Mouse (Mus musculus) small intestine, adult 2 months (tissue): ENCODE data around the gene Man1c1. TPM values are rescaled to one million over a fixed set of nuclear protein-coding genes. Genes with fewer than 3 reads are reported as not detected.

Experiments
- H3K27ac ChIP-seq: fragments of 200-500 bp; 2 replicates; pipeline ENCODE4 v1.5.1; 2012; ENCODE audit warnings: low read depth, low read length, control low read depth, inconsistent platforms; ENCODE audit not compliant: insufficient read depth
- H3K27me3 ChIP-seq: fragments of 200-500 bp; 2 replicates; pipeline ENCODE4 v1.6.1; 2012; ENCODE audit warnings: mild to moderate bottlenecking, moderate library complexity, low read length, inconsistent platforms; ENCODE audit not compliant: control insufficient read depth, insufficient read depth
- H3K36me3 ChIP-seq: fragments of 200-500 bp; 2 replicates; pipeline ENCODE4 v1.6.1; 2012; ENCODE audit warnings: mild to moderate bottlenecking, low read length, control low read depth, inconsistent platforms; ENCODE audit not compliant: control insufficient read depth, insufficient read depth
- H3K4me1 ChIP-seq: fragments of 200-500 bp; 2 replicates; pipeline ENCODE4 v1.6.1; 2012; ENCODE audit warnings: low read length, inconsistent platforms, mixed read lengths; ENCODE audit not compliant: control insufficient read depth, insufficient read depth, insufficient read length
- H3K4me3 ChIP-seq: fragments of 200-500 bp; 2 replicates; pipeline ENCODE4 v1.5.1; 2012; ENCODE audit warnings: low read depth, mild to moderate bottlenecking, control low read depth, inconsistent platforms, low read length, moderate library complexity
- CTCF ChIP-seq: fragments of 200-500 bp; IDR thresholded peaks from 2 replicates; pipeline ENCODE4 v1.5.1; 2012; ENCODE audit warnings: low read depth, mild to moderate bottlenecking, control low read depth, inconsistent platforms, low read length, moderate library complexity, mixed read lengths; ENCODE audit not compliant: insufficient replicate concordance, insufficient read length; ENCODE audit errors: extremely low read depth
- POLR2A ChIP-seq: fragments of 200-500 bp; IDR thresholded peaks from 2 replicates; pipeline ENCODE4 v1.6.1; 2012; ENCODE audit warnings: low read depth, mild to moderate bottlenecking, control low read depth, inconsistent platforms, low read length, moderate library complexity
- WGBS: fragments of 180-500 bp; shearing (Covaris S2); methylation state at CpG from one replicate; pipeline ENCODE4 v1.1.7; 2018; 5-methylcytosine and 5-hydroxymethylcytosine counted together
- polyA plus RNA-seq: library from polyadenylated mRNA; depleted of rRNA; stranded (reverse); fragments of >200 nt; gene quantifications from 2 replicates; pipeline ENCODE4 v1.2.3, GENCODE M21; 2012; rRNA removed

Man1c1 gene
- polyA plus RNA-seq, 1 experiment: 3.7 TPM

DNA sequence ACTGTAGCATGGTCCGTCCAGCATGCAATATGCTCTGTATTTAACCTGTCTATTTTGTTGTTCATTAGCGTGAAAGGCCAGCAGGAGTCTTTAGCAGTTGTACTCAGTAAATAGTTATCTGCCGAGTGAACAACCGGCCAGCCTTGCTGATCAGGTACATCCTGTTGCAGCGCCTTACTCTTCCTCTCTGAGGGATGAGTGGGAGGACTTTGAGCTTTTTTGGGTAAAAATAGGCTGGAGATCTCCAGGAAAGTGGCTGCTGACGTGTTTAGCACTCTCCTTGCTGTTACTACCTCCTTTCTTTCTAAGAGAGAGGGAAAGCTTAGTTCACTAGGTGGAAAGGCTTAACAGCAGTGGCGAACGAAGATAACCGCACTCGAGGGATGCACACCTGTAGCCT, 186.4 kb downstream of the Man1c1 start:
- TF ChIP-seq POLR2A (no peak), CTCF (no peak)
- H3K27ac ChIP-seq: no peak overlapping the region
- H3K4me3 ChIP-seq: no peak overlapping the region
- H3K36me3 ChIP-seq: no peaks in the 10 kb centered on the region
- H3K4me1 ChIP-seq: peaks cover 6% of the 10 kb centered on the region; the same call in 1 of the 2 replicates
- H3K27me3 ChIP-seq: no peaks in the 10 kb centered on the region
- 87% methylated on average over 10 of the region's 10 CpGs for whole genome bisulfite sequencing

DNA sequence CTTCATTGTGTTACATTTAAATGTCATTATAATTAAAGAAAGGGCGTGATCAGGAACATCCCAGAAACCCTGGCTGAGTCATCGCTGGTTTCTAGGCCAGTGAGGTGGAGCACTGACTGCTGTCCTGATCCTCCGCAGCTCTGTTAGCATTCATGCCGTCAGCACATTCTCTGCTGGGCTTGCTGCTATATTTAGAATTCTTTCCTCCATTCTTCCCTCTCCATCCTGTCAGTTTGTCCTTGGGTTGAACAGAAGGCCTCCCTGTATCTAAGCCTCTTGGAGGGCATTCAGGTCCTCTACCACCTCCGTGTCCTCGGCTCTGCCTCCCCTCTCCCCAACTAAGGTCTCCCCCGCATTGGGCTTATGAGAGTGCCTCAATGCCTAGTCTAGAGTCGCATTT, 187.1 kb downstream of the Man1c1 start:
- Histone ChIP-seq H3K4me3 (no peak overlapping the region), H3K4me1 (peaks cover 9% of the 10 kb centered on the region; the same call in 1 of the 2 replicates), H3K27me3 (no peaks in the 10 kb centered on the region), H3K27ac (peak overlapping the region; percentile 16; the same call in 1 of the 2 replicates), H3K36me3 (no peaks in the 10 kb centered on the region)
- 80% methylated on average over 8 of the region's 8 CpGs for WGBS
- TF ChIP-seq CTCF (no peak), POLR2A (no peak)

DNA sequence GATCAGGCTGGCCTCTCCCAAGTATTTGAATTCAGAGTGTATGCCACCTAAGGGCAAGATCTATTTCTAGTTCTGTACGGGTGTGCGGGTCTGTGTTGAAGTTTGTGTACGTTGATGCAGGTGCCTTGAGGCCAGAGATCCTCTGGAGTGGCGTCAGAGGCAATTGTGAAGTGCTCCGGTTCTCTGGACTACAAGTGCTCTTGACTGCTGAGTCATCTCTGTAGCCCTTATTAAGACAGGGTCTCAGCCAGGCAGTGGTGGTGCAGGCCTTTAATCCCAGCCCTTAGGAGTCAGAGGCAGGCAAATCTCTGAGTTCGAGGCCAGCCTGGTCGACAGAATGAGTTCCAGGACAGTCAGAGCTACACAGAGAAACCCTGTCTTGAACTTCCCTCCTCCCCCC, 188.5 kb downstream of the Man1c1 start:
- H3K27me3 ChIP-seq: no peaks in the 10 kb centered on the region
- peaks cover 12% of the 10 kb centered on the region for H3K4me1 ChIP-seq
- 71% methylated on average over 7 of the region's 7 CpGs for WGBS
- H3K36me3 ChIP-seq: no peaks in the 10 kb centered on the region
- no peak overlapping the region for H3K27ac ChIP-seq
- TF ChIP-seq CTCF: no peak
- TF ChIP-seq POLR2A: no peak
- no peak overlapping the region for H3K4me3 ChIP-seq

DNA sequence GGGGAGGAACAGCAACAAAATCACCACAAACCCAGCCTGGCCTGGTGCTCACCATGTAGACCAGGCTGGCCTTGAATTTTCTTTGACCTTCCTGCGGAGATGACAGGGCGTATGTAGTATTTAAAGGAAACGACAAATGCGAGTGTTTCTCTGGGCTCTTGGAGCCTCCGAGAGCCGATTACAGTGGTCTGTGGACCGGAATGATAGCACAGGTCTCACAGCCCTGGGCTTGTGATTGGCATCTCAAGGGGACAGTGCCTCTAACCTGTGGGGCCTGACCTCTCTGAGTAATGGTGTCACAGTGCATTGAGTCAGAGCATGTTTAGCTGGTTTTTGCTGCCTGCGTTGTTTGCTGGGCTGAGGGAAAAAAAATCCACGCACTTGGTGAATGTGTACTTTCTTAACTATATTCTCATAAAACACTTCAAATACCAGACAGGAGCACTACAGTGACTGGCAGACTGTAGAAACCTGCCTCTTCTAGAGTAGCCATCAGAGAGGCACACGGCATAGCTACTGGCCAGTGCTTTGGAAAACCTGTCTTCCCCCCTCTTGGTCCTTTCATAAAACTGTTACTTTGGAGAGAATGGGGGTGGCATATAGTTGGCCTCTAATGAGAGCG, 189.7 kb downstream of the Man1c1 start:
- Histone ChIP-seq H3K4me3 (no peak overlapping the region), H3K4me1 (peaks cover 14% of the 10 kb centered on the region), H3K27ac (no peak overlapping the region), H3K36me3 (no peaks in the 10 kb centered on the region), H3K27me3 (no peaks in the 10 kb centered on the region)
- 88% methylated on average over 11 of the region's 11 CpGs for WGBS
- no peak for TF ChIP-seq POLR2A
- TF ChIP-seq CTCF: no peak

DNA sequence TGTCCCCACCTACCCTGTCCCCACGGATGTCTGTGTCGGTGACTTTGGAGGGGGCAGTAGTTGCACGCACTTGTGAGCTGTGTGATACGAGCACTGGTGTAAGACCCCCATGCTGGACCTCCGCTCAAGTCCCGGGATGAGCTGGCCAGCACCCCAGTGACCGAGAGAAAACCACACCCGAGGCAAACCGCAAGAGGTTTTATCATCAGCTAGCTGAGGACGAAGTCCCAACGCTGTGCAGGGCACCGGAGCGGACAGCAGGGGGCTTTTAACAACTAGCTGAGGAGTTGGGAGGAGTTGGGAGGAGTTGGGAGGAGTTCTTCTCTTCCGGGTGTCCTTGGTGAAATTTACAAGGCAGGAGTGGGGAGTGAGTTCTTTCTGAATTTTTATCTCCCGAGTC, 191.3 kb downstream of the Man1c1 start:
- WGBS: 6% methylated on average over 15 of the region's 15 CpGs
- peaks cover 14% of the 10 kb centered on the region for H3K4me1 ChIP-seq
- TF ChIP-seq POLR2A: no peak
- TF ChIP-seq CTCF: peak; percentile 51; the same call in 1 of the 2 replicates
- H3K27me3 ChIP-seq: no peaks in the 10 kb centered on the region
- peak overlapping the region; percentile 48 for H3K4me3 ChIP-seq
- H3K27ac ChIP-seq: 0 out of 2 replicates have a peak overlapping the region, but pooled peaks have one; percentile 30
- no peaks in the 10 kb centered on the region for H3K36me3 ChIP-seq

DNA sequence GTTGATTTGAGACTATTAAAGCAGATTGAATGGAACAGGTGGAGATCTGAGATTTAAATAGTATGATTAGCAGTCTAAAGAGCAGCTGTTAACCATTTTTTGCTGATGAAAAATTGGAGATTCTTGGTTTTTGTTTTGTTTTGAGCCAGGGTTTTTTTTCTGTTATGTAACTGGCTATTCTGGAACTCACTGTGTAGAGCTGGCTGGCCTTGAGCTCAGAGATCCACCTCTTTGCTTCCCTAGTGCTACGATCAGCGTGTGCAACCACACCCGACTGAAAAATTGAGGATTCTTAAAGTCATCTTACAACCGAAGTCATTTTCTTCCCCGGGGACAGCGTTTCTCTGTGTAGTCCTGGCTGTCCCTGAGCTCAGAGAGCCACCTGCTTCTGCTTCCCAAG, 192.4 kb downstream of the Man1c1 start:
- Histone ChIP-seq H3K27me3 (no peaks in the 10 kb centered on the region), H3K4me3 (no peak overlapping the region), H3K27ac (no peak overlapping the region), H3K4me1 (peaks cover 9% of the 10 kb centered on the region), H3K36me3 (peaks cover 5% of the 10 kb centered on the region; the same call in 1 of the 2 replicates)
- no peak for TF ChIP-seq POLR2A
- no peak for TF ChIP-seq CTCF
- WGBS: 20% methylated on average over 6 of the region's 6 CpGs

Other genes starting within 250 kb of the Man1c1 start
- 1.9 and 9.8 TPM in 2 replicates for gene Stmn1, start 236.0 kb downstream of the Man1c1 start, polyA plus RNA-seq
- 31.2 and 45.7 TPM in 2 replicates for gene Paqr7, start 207.6 kb downstream of the Man1c1 start, polyA plus RNA-seq
- gene Aunip, start 193.3 kb downstream of the Man1c1 start, polyA plus RNA-seq: 0.08 and 0.44 TPM in 2 replicates
- gene Mtfr1l, start 168.9 kb downstream of the Man1c1 start, polyA plus RNA-seq: 39.4 and 55.7 TPM in 2 replicates
- 4.5 and 4.8 TPM in 2 replicates for gene Selenon, start 152.1 kb downstream of the Man1c1 start, polyA plus RNA-seq
- gene Ldlrap1, start 63.7 kb upstream of the Man1c1 start, polyA plus RNA-seq: 10.8 and 11.2 TPM in 2 replicates
- gene Maco1, start 149.1 kb upstream of the Man1c1 start, polyA plus RNA-seq: 6.7 and 8.1 TPM in 2 replicates
- not detected in 2 replicates for gene Rhd, start 160.2 kb upstream of the Man1c1 start, polyA plus RNA-seq
- gene Tmem50a, start 210.7 kb upstream of the Man1c1 start, polyA plus RNA-seq: 29.8 and 54.4 TPM in 2 replicates
- 758 and 1,409 TPM in 2 replicates for gene Rsrp1, start 219.3 kb upstream of the Man1c1 start, polyA plus RNA-seq
- gene Syf2, start 226.6 kb upstream of the Man1c1 start, polyA plus RNA-seq: 2.4 and 9.2 TPM in 2 replicates